19 mouse cellular contexts compared by ENCODE assay signal in genomic region chr19:38549487-38550058, GRCm38 (mm10).
"Had no signal": no experiment of that assay in that cellular context is flagged by ENCODE, and none has a peak within 500 bp of the region (broad histone marks: within the 10 kb centered on the region; RNA-seq: fewer than 3 reads in every experiment).

No protein-coding gene starts in this region.

- H3K4me1 ChIP-seq: midbrain, embryonic 12.5 days; midbrain, embryonic 15.5 days had no signal

- H3K9ac ChIP-seq: limb, embryonic 15.5 days; liver, embryonic 14.5 days; liver, postnatal 0 days; lung, embryonic 14.5 days; midbrain, embryonic 12.5 days; midbrain, embryonic 15.5 days had no signal

- H3K4me3 ChIP-seq: layer of hippocampus, adult 2 months; limb, embryonic 15.5 days; midbrain, embryonic 12.5 days; midbrain, embryonic 15.5 days had no signal

- H3K27me3 ChIP-seq: limb, embryonic 15.5 days; midbrain, embryonic 12.5 days; midbrain, embryonic 15.5 days had no signal

- H3K27ac ChIP-seq: layer of hippocampus, adult 2 months; limb, embryonic 15.5 days; liver, embryonic 14.5 days; macrophage; midbrain, embryonic 12.5 days; midbrain, embryonic 15.5 days; stomach, postnatal 0 days had no signal

- H3K4me2 ChIP-seq: limb, embryonic 15.5 days; liver, embryonic 11.5 days; lung, embryonic 14.5 days; midbrain, embryonic 12.5 days; midbrain, embryonic 15.5 days had no signal

- H3K36me3 ChIP-seq: limb, embryonic 15.5 days; midbrain, embryonic 12.5 days; midbrain, embryonic 15.5 days had no signal

- ATAC-seq: intestine, embryonic 16.5 days; liver, postnatal 0 days; lung, postnatal 0 days; midbrain, embryonic 15.5 days had no signal

- H3K9me3 ChIP-seq: midbrain, embryonic 12.5 days; midbrain, embryonic 15.5 days had no signal

- DNase-seq: kidney, adult 18-20 months; kidney, adult 9 months; kidney, postnatal 14 days; layer of hippocampus, adult 9-11 months; liver, postnatal 0 days; lung, embryonic 14.5 days; thymus, adult 2 months; thymus, postnatal 14 days; thymus, postnatal 4 days had no signal
